Mouse (Mus musculus) G1E (cell line): ENCODE measurements at regions not wholly inside any gene's neighbourhood (a gene's known extent, or its start where the extent isn't known, plus 50 kb on each side); places are given as distances from the start of the nearest gene placed in this dataset.

ENCODE experiments used
- CTCF ChIP-seq: IDR thresholded peaks from 2 replicates; pipeline ENCODE4 v1.5.1; 2012; ENCODE audit warnings: low read depth, low read length, inconsistent platforms, mixed read lengths
- GATA2 ChIP-seq: IDR thresholded peaks from 2 replicates; pipeline ENCODE4 v1.6.1; 2012; ENCODE audit warnings: low read depth, low read length, inconsistent platforms, borderline replicate concordance
- TAL1 ChIP-seq: conservative IDR thresholded peaks from 2 replicates; pipeline ENCODE4 v1.6.1; 2012; ENCODE audit warnings: low read depth, low read length, inconsistent platforms, mixed read lengths

- no peak for TF ChIP-seq CTCF
- TF ChIP-seq TAL1: no peak
- no peak for TF ChIP-seq GATA2
Measured at GRCm38 (mm10) chrX:19168546-19168945, 312.6 kb downstream of the Tex13c3 start.
